Mouse (Mus musculus) testis, adult 2 months (tissue): ENCODE results near the gene Olfr1302.

Source experiments
- CTCF ChIP-seq: fragments of 200-500 bp; IDR thresholded peaks from 2 replicates; pipeline ENCODE4 v1.5.1; 2012; ENCODE audit warnings: low read depth, mild to moderate bottlenecking, inconsistent platforms, low read length, moderate library complexity; ENCODE audit not compliant: control insufficient read depth, insufficient read depth, insufficient replicate concordance
- POLR2A ChIP-seq: fragments of 200-500 bp; IDR thresholded peaks from 2 replicates; pipeline ENCODE4 v1.6.1; 2012; ENCODE audit warnings: low read depth, mild to moderate bottlenecking, inconsistent platforms, low read length, moderate library complexity; ENCODE audit not compliant: control insufficient read depth

GRCm38 (mm10) chr2:111777129-111777528 is at the start of gene Olfr1302:
- no peak for TF ChIP-seq POLR2A
- TF ChIP-seq CTCF = no peak
